Mouse (Mus musculus) ES-CJ7 (cell line): Measurements from ENCODE around the gene Gpn3.
A peak's percentile ranks its signal among the peaks of the same experiment; 100 is the strongest.

ENCODE experiments used
- DNase-seq: peaks from one replicate; pipeline ENCODE4 v3.0.0; 2011; ENCODE audit warnings: low read depth, low spot score

The Gpn3 gene

GRCm38 (mm10) chr5:122390006-122390405 lies 18.3 kb downstream of the Gpn3 start:
- no peak for DNase-seq

GRCm38 (mm10) chr5:122390671-122391070 lies 19.0 kb downstream of the Gpn3 start:
- DNase-seq: no peak

GRCm38 (mm10) chr5:122391178-122391785 lies 19.6 kb downstream of the Gpn3 start:
- no peak for DNase-seq

GRCm38 (mm10) chr5:122391786-122392180 lies 20.1 kb downstream of the Gpn3 start, which contains the start of gene Arpc3:
TSS of gene Arpc3 (plus strand) at chr5:122391878.
- DNase-seq: peak; percentile 88

GRCm38 (mm10) chr5:122392227-122393004 lies 20.7 kb downstream of the Gpn3 start:
- no peak for DNase-seq

GRCm38 (mm10) chr5:122393887-122394286 lies 22.2 kb downstream of the Gpn3 start:
- peak; percentile 76 for DNase-seq

GRCm38 (mm10) chr5:122396791-122397190 lies 25.1 kb downstream of the Gpn3 start:
- peak; percentile 66 for DNase-seq

- no peak for DNase-seq
These were observed 25.8 kb downstream of the Gpn3 start for GRCm38 (mm10) chr5:122397495-122397894.

GRCm38 (mm10) chr5:122399871-122400270 lies 28.2 kb downstream of the Gpn3 start:
- no peak for DNase-seq

GRCm38 (mm10) chr5:122400628-122401302 lies 29.1 kb downstream of the Gpn3 start:
- DNase-seq: no peak

- DNase-seq: peak; percentile 74
These were observed 29.6 kb downstream of the Gpn3 start for GRCm38 (mm10) chr5:122401303-122401640.

GRCm38 (mm10) chr5:122402160-122402559 lies 30.5 kb downstream of the Gpn3 start:
- no peak for DNase-seq

- DNase-seq: no peak
These were observed 31.1 kb downstream of the Gpn3 start for GRCm38 (mm10) chr5:122402772-122403171.

- no peak for DNase-seq
These were observed 31.7 kb downstream of the Gpn3 start for GRCm38 (mm10) chr5:122403362-122403761.

GRCm38 (mm10) chr5:122405537-122405936 lies 33.9 kb downstream of the Gpn3 start:
- no peak for DNase-seq

GRCm38 (mm10) chr5:122409692-122410645 lies 38.3 kb downstream of the Gpn3 start:
- peak; percentile 68 for DNase-seq

GRCm38 (mm10) chr5:122411892-122412291 lies 40.2 kb downstream of the Gpn3 start:
- no peak for DNase-seq

GRCm38 (mm10) chr5:122412826-122413225 lies 41.1 kb downstream of the Gpn3 start:
- no peak for DNase-seq

GRCm38 (mm10) chr5:122414351-122414750 lies 42.7 kb downstream of the Gpn3 start:
- DNase-seq: no peak

- DNase-seq: no peak
These were observed 43.8 kb downstream of the Gpn3 start for GRCm38 (mm10) chr5:122415465-122415864.

GRCm38 (mm10) chr5:122420676-122421075 lies 49.0 kb downstream of the Gpn3 start:
- DNase-seq: peak; percentile 53
